Mouse (Mus musculus): ENCODE measurements around the gene Il24. TPM values are rescaled to one million over a fixed set of nuclear protein-coding genes. Genes with fewer than 3 reads are reported as not detected.

Il24 gene
- polyA plus RNA-seq, 1 experiment from 2014 or later: not detected

GRCm38 (mm10) chr1:130876931-130877509 is 10.2 kb downstream of the Il24 start:
- Histone ChIP-seq H3K9me3 (no peaks in the 10 kb centered on the region), H3K4me3 (no peak overlapping the region), H3K27ac (no peak overlapping the region), H3K36me3 (replicated peaks) (no peaks in the 10 kb centered on the region), H3K27me3 (replicated peaks) (peaks cover 15% of the 10 kb centered on the region), H3K4me1 (0 out of 2 replicates have a peak, but pooled peaks cover 3% of the 10 kb centered on the region), H3K9ac (no peak overlapping the region), H3K4me2 (no peak overlapping the region)
- WGBS: 28% methylated on average over 3 of the region's 3 CpGs
- no peak for ATAC-seq (replicated peaks)

- 68% methylated on average over 3 of the region's 3 CpGs for WGBS
- Histone ChIP-seq H3K9me3 (no peaks in the 10 kb centered on the region), H3K27me3 (replicated peaks) (peaks cover 15% of the 10 kb centered on the region), H3K4me3 (no peak overlapping the region), H3K4me1 (0 out of 2 replicates have a peak, but pooled peaks cover 3% of the 10 kb centered on the region), H3K36me3 (replicated peaks) (no peaks in the 10 kb centered on the region), H3K9ac (no peak overlapping the region), H3K4me2 (no peak overlapping the region), H3K27ac (no peak overlapping the region)
- no peak for ATAC-seq (replicated peaks)
Measured at GRCm38 (mm10) chr1:130875910-130876309, 11.3 kb downstream of the Il24 start.

GRCm38 (mm10) chr1:130875139-130875538 is 12.1 kb downstream of the Il24 start:
- no peak overlapping the region for H3K9ac ChIP-seq
- H3K4me3 ChIP-seq: no peak overlapping the region
- peak; percentile 62; the same call in 1 of the 2 replicates for ATAC-seq (replicated peaks)
- no peak overlapping the region for H3K4me2 ChIP-seq
- 0 out of 2 replicates have a peak, but pooled peaks cover 3% of the 10 kb centered on the region for H3K4me1 ChIP-seq
- 46% methylated on average over 3 of the region's 3 CpGs for WGBS
- peaks cover 13% of the 10 kb centered on the region for H3K27me3 ChIP-seq (replicated peaks)
- no peak overlapping the region for H3K27ac ChIP-seq
- no peaks in the 10 kb centered on the region for H3K36me3 ChIP-seq (replicated peaks)
- no peaks in the 10 kb centered on the region for H3K9me3 ChIP-seq

- Histone ChIP-seq H3K27me3 (replicated peaks) (peaks cover 4% of the 10 kb centered on the region), H3K27ac (no peak overlapping the region), H3K4me1 (0 out of 2 replicates have a peak, but pooled peaks cover 1% of the 10 kb centered on the region), H3K36me3 (replicated peaks) (no peaks in the 10 kb centered on the region), H3K9me3 (no peaks in the 10 kb centered on the region), H3K9ac (no peak overlapping the region), H3K4me2 (no peak overlapping the region), H3K4me3 (no peak overlapping the region)
- ATAC-seq (replicated peaks): no peak
- 92% methylated on average over 2 of the region's 2 CpGs for WGBS
Measured at GRCm38 (mm10) chr1:130872912-130873311, 14.3 kb downstream of the Il24 start.

- WGBS: 70% methylated on average over 7 of the region's 7 CpGs
Measured at GRCm38 (mm10) chr1:130865541-130866221, 21.6 kb downstream of the Il24 start, which contains the start of gene Fcmr. Fcmr (plus strand) TSS chr1:130865669.

GRCm38 (mm10) chr1:130864741-130865140 is 22.5 kb downstream of the Il24 start:
- Histone ChIP-seq H3K4me3 (no peak overlapping the region), H3K27ac (no peak overlapping the region), H3K36me3 (replicated peaks) (no peaks in the 10 kb centered on the region), H3K27me3 (replicated peaks) (no peaks in the 10 kb centered on the region), H3K4me1 (no peaks in the 10 kb centered on the region), H3K9ac (no peak overlapping the region), H3K4me2 (no peak overlapping the region), H3K9me3 (no peaks in the 10 kb centered on the region)
- WGBS: 90% methylated on average over 5 of the region's 5 CpGs
- ATAC-seq (replicated peaks): no peak

More at GRCm38 (mm10) chr1:130865541-130866221, 21.6 kb downstream of the Il24 start, which contains the start of gene Fcmr:
- Histone ChIP-seq H3K4me2 (no peak within 1 kb of the TSS), H3K36me3 (replicated peaks) (no peaks in the 10 kb centered on the region), H3K4me1 (no peaks in the 10 kb centered on the region), H3K9ac (no peak within 1 kb of the TSS), H3K4me3 (no peak within 1 kb of the TSS), H3K9me3 (no peaks in the 10 kb centered on the region), H3K27ac (no peak within 1 kb of the TSS), H3K27me3 (replicated peaks) (no peaks in the 10 kb centered on the region)
- no peak for ATAC-seq (replicated peaks)

- WGBS: 86% methylated on average over 4 of the region's 4 CpGs
- no peak overlapping the region for H3K4me2 ChIP-seq
- H3K9me3 ChIP-seq: no peaks in the 10 kb centered on the region
- H3K27me3 ChIP-seq (replicated peaks): no peaks in the 10 kb centered on the region
- no peak for ATAC-seq (replicated peaks)
- H3K4me3 ChIP-seq: no peak overlapping the region
- no peak overlapping the region for H3K27ac ChIP-seq
- H3K36me3 ChIP-seq (replicated peaks): no peaks in the 10 kb centered on the region
- H3K4me1 ChIP-seq: no peaks in the 10 kb centered on the region
- H3K9ac ChIP-seq: no peak overlapping the region
Measured at GRCm38 (mm10) chr1:130864238-130864637, 23.0 kb downstream of the Il24 start.

GRCm38 (mm10) chr1:130857456-130857855 is 29.8 kb downstream of the Il24 start:
- no peak overlapping the region for H3K27ac ChIP-seq
- WGBS: 91% methylated on average over 4 of the region's 4 CpGs
- H3K4me3 ChIP-seq: no peak overlapping the region
- no peak for ATAC-seq (replicated peaks)
- H3K36me3 ChIP-seq (replicated peaks): no peaks in the 10 kb centered on the region
- H3K9ac ChIP-seq: no peak overlapping the region
- no peaks in the 10 kb centered on the region for H3K27me3 ChIP-seq (replicated peaks)
- no peak overlapping the region for H3K4me2 ChIP-seq
- no peaks in the 10 kb centered on the region for H3K4me1 ChIP-seq
- H3K9me3 ChIP-seq: no peaks in the 10 kb centered on the region

- H3K4me1 ChIP-seq: no peaks in the 10 kb centered on the region
- H3K4me2 ChIP-seq: no peak overlapping the region
- no peak overlapping the region for H3K9ac ChIP-seq
- H3K9me3 ChIP-seq: no peaks in the 10 kb centered on the region
- no peaks in the 10 kb centered on the region for H3K36me3 ChIP-seq (replicated peaks)
- WGBS: 88% methylated on average over 2 of the region's 2 CpGs
- no peak overlapping the region for H3K27ac ChIP-seq
- no peaks in the 10 kb centered on the region for H3K27me3 ChIP-seq (replicated peaks)
- H3K4me3 ChIP-seq: no peak overlapping the region
- ATAC-seq (replicated peaks): no peak
Measured at GRCm38 (mm10) chr1:130855723-130856122, 31.5 kb downstream of the Il24 start.

- Histone ChIP-seq H3K4me1 (no peaks in the 10 kb centered on the region), H3K27ac (no peak overlapping the region), H3K4me3 (no peak overlapping the region), H3K27me3 (replicated peaks) (no peaks in the 10 kb centered on the region), H3K36me3 (replicated peaks) (no peaks in the 10 kb centered on the region), H3K4me2 (no peak overlapping the region), H3K9me3 (no peaks in the 10 kb centered on the region), H3K9ac (no peak overlapping the region)
- 77% methylated on average over 9 of the region's 9 CpGs for WGBS
- no peak for ATAC-seq (replicated peaks)
Measured at GRCm38 (mm10) chr1:130854819-130855218, 32.4 kb downstream of the Il24 start.

- 90% methylated on average over 5 of the region's 5 CpGs for WGBS
- H3K9me3 ChIP-seq: no peaks in the 10 kb centered on the region
- H3K36me3 ChIP-seq (replicated peaks): no peaks in the 10 kb centered on the region
- H3K4me2 ChIP-seq: no peak overlapping the region
- no peak overlapping the region for H3K4me3 ChIP-seq
- H3K27ac ChIP-seq: no peak overlapping the region
- ATAC-seq (replicated peaks): no peak
- no peak overlapping the region for H3K9ac ChIP-seq
- H3K27me3 ChIP-seq (replicated peaks): no peaks in the 10 kb centered on the region
- no peaks in the 10 kb centered on the region for H3K4me1 ChIP-seq
Measured at GRCm38 (mm10) chr1:130850405-130850804, 36.8 kb downstream of the Il24 start.

- Histone ChIP-seq H3K4me3 (no peak overlapping the region), H3K36me3 (replicated peaks) (no peaks in the 10 kb centered on the region), H3K9me3 (no peaks in the 10 kb centered on the region), H3K27me3 (replicated peaks) (no peaks in the 10 kb centered on the region), H3K9ac (no peak overlapping the region), H3K4me2 (no peak overlapping the region), H3K27ac (no peak overlapping the region), H3K4me1 (no peaks in the 10 kb centered on the region)
- whole genome bisulfite sequencing: 95% methylated on average over 10 of the region's 10 CpGs
- ATAC-seq (replicated peaks): no peak
Measured at GRCm38 (mm10) chr1:130849530-130850214, 37.6 kb downstream of the Il24 start.

All from midbrain, embryonic 15.5 days (tissue).